Mouse (Mus musculus) spleen, adult 18-20 months (tissue): ENCODE measurements around the gene 2510009E07Rik.
"Not testable (repeated sequence)": the region's sequence is repeated elsewhere in the genome, so short reads cannot be mapped to it uniquely, and the experiment has no call there.

ENCODE experiments used
- DNase-seq, 2 experiments: peaks; one replicate each; pipeline ENCODE4 v3.0.0; 2022; ENCODE audit warnings: mixed read lengths in 2 of 2

2510009E07Rik gene

DNA sequence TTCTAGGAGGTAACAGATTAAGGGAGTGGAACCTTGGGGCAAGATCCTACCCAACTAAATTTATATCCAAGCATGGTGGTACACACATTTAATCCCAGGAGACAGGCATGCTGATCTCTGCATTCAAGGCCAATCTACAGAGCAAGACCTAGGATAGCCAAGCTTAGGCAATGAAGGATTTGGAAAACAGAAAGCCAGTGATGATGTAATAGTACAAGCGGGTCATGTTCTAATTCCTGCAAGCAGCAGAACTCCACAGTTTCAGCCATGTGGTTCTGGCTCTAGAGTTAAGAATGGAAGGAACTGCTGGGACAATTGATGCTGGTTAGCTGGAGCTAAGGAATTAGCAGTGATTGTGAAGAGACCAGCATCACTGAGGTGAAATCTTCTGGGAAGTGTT, 20.8 kb downstream of the 2510009E07Rik start:
- not testable (repeated sequence) for DNase-seq

GRCm38 (mm10) chr16:21673046-21673445, 21.4 kb downstream of the 2510009E07Rik start:
- DNase-seq, result not testable (repeated sequence)

- DNase-seq, result no peak
Observed at GRCm38 (mm10) chr16:21671878-21672277, 22.6 kb downstream of the 2510009E07Rik start.

DNA sequence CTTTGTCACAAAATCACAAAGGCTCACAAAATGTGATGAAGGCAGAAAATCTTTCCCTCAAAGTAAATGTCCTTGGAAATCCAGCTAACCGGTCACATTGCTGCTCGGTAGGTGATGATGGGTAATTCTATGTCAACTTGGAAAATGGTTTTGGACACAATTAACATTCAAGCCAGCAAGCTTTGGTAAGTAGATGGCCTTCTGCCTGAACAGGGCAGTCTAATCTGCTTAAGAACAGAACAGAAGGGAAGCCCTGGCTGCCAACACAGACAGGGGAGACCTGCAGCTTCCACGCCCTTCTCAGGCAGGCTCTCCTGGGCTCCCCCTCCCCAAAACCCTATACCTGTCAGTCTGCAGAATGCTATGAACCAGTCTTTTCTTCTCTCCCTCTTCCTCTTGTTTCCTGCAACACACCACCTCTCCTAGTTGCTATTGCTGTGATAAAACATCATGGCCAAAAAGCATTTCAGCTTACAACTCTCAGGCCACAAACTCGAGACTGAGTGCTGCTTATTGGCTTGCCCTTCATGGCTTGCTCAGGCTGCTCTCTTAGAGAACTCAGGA, 29.0 kb downstream of the 2510009E07Rik start:
- DNase-seq, result no peak

GRCm38 (mm10) chr16:21664633-21665363, 29.7 kb downstream of the 2510009E07Rik start:
- DNase-seq, result no peak

GRCm38 (mm10) chr16:21655961-21656360, 38.5 kb downstream of the 2510009E07Rik start:
- no peak for DNase-seq

DNA sequence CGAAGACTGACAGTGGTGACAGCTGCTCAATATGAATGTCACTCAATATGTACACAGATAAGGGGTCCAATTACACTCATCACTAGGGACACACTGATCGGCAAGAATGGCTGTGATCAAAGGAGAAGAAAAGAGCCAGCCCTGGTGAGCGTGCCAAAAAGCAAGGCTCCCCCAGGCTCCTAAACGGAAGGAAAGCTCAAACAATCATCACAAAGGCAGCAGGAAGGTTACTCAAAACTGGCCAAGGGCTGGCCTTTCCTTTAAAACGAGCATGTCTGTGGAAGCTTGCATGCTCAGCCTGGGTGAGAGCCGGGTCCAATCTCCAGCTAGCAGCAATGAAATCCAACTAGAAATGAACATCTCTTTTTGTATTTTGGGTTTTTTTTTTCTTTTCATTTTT, 39.2 kb downstream of the 2510009E07Rik start:
- DNase-seq, result no peak

GRCm38 (mm10) chr16:21654384-21654783, 40.1 kb downstream of the 2510009E07Rik start:
- DNase-seq, result no peak

GRCm38 (mm10) chr16:21653151-21653550, 41.3 kb downstream of the 2510009E07Rik start:
- DNase-seq, result no peak

- no peak for DNase-seq
Observed at GRCm38 (mm10) chr16:21651161-21651560, 43.3 kb downstream of the 2510009E07Rik start.

- no peak for DNase-seq
Observed at GRCm38 (mm10) chr16:21650289-21650688, 44.2 kb downstream of the 2510009E07Rik start.

DNA sequence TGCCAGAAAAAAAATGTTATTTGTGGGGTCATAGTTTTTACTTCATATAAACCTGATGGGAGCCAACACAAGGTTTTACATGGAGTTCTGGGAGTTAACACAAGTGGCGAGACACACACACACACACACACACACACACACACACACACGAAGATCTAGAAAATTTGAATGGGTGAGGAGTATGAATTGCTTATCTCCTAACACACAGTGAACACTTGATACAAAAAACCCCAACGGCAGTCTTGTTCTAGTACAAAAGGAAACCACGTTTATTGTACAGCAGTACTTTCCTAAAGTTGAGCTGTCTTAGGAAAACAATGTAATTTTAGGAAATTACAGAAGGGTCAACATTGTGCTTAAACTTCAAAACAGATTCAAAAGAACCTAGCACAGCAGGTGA, 45.7 kb downstream of the 2510009E07Rik start:
- DNase-seq, result no peak

- no peak for DNase-seq
Observed at GRCm38 (mm10) chr16:21646496-21646895, 48.0 kb downstream of the 2510009E07Rik start.

DNA sequence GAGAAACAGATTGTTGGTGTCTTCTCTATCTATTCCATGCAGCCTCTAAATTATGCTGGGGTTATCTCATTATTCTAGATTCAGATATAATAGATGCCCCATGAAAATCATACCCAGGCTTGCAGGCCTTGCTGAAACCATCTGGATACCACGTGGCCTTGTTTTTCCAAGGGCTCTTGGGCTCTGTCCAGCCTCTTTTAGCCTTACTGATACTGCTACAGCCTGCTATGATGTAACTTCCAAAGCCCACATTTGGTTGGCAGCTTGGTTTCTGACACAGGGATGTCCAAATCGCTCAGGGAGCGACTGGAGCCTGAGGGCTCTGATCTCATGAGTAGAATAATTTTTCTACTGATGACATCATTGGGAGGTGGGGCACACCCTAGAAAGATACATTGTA, 48.5 kb downstream of the 2510009E07Rik start:
- DNase-seq, result no peak

GRCm38 (mm10) chr16:21644574-21644973, 49.9 kb downstream of the 2510009E07Rik start:
- DNase-seq, result no peak

DNA sequence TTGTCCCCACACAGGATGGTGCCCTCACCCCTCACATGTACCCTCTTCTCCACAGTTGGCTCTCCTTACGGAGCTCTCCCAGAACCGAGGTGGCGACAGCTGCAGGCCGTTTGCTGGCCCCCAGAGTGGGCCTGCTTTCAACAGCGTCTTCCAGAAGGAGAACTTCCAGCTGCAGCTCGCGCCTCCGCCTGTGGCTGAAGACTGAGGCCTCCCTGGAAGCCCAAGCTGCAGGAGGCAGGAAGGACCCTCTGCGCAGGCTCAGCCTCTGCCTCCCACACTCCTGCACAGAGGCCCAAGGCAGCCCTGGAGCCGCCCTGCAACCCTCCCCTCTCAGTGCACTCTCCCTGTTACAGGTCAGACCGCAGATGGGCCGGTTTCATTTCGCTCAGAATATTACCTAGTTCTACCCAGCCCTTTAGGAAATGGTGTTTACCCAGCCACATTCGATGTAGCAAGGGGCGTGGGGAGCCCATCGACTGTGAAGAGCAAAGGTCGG, 50.4 kb downstream of the 2510009E07Rik start:
- no peak for DNase-seq

- DNase-seq, result no peak
Observed at GRCm38 (mm10) chr16:21643621-21644041, 50.8 kb downstream of the 2510009E07Rik start.

DNA sequence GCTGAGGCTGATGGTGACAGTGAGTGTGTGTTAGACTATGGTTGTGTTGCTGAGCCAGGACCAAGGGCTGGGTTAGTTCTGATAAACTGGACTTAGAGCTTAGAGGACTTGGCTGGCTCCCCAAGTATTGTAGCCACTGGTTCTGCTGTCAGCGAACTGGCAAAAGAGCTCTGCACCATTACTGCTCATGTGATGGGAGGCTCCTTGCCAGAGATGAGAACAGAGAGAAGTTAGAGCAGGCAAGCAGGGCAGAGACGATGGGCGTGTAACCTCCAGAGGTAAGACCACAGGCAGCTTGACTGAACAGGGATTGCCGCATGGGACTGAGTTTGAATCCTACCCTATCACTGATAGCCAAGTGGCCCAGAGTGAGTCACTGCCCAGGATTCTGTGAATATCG, 51.6 kb downstream of the 2510009E07Rik start:
- DNase-seq, result no peak

DNA sequence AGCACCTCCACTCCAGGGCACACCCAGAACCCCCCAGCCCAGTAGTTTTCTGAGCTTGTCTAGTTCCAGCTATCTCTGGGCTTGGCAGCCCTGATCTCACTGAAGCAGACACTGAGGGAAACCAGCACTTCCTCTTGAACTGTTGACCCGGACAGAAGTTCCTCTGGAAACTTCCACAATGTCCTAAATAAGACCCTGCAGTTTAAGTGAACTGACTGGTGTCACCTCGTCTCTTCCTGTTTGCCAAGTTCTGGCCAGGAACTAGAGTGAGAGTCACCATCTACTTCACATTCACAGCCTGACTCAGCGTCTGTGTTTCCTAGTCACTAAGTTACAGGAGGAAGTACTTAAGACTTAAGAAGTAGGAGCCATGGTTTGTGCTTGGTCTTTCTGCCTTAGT, 52.5 kb downstream of the 2510009E07Rik start:
- no peak for DNase-seq

DNA sequence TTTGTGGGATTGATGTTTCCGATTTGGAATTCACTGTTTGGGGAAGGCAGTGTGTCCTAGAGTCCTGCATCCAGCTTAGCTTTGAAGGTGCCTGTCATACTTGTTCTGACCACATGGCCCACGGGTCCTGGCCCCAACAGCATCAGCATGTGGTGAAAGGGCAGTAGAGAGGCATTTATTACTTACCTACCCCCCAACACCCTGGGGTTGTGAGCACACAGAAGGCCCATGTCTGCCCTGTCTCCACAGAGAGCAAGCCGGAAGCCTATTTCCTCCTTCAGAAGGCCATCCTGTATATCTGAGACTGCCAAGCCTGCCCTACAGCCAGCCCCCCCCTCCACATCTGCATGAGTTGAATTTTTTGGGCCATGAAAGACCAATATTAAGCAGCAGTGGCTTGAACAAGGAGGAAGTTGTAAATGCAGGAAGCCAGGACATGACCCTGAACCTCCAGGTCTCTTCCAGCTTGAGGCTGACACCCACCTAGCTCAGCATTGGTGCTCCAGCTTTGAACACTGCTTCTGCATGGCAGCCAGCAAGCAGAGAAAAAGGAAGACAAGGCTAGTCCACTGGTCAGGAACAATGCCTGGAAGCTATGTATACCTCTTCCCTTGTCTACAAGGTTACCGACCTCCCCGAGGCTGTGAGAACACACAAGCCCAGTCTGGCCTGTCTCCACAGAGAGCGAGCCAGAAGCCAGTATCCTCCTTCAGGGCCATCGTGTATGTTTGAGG, 53.5 kb downstream of the 2510009E07Rik start:
- no peak for DNase-seq

DNA sequence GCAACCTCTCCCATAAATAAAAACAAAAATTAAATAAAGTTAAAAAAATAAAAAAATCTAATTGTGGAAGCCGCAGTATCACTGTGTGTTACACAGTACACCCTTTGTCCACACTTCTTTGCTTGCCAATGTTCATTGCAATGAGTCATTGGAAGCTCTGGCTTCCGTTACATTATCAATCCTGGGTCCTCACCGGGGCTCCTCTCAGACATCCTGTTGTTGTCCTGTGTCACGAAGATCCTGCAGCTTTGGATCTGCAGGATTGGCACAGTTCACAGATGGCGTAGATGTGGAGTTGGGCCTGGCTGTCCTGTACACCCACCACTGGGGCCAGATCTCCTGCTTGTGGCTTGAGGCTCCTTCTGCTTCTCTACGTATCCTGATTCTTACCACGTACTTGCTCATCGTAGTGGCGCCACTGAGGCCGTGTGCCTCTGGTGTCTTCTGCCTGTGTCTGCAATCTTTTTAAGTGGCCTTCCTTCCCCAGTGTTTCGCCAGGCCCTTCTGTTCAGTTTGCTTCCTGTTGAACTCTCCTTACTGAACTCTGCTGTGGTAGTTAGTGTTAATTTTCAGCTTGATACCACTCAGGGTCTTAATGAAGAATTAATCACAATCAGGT, 57.2 kb downstream of the 2510009E07Rik start:
- DNase-seq, result no peak

DNA sequence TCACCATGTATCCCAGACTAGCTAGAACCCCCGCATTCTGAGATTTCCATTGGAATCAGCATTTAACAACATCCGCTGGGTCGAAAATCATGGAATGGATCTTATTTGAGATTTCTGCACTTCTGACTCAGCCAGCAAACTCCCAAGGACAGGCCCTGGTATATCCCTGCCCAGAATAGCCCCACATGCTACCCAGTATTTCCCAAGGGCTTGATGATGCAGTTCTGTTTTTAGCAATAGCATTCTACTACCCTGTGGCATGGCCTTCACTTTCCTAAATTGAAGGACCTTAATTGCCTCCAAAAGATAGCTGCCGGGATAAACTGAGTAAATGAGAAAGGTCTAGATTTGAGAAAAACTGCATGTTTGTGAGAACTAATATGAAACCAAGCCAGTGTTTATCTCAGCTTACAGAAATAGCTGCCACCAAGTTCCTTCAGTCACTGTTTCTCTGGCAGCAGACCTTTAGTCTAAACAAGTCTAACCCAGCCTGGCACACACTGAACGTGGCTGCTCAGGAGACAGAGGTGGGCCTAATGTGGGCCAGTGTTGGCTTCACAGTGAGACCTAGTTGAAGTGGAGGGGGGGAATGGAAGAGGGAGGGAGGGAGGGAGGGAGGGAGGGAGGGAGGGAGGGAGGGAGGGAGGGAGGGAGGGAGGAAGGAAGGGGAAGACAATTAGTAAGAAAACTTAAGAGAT, 58.2 kb downstream of the 2510009E07Rik start:
- DNase-seq, result no peak

GRCm38 (mm10) chr16:21634460-21634859, 60.0 kb downstream of the 2510009E07Rik start:
- no peak for DNase-seq
